Mouse (Mus musculus) heart, postnatal 0 days (tissue): Measurements from ENCODE around the gene Rara. TPM values are rescaled to one million over a fixed set of nuclear protein-coding genes. Genes with fewer than 3 reads are reported as not detected.

Experiments
- ATAC-seq: fragments of 200-750 bp; cut with Nextera tagmentation; 2 replicates; pipeline ENCODE4 v1.8.0; 2017; ENCODE audit warnings: low read depth, moderate number of reproducible peaks, moderate library complexity; ENCODE audit not compliant: insufficient read depth
- DNase-seq: peaks from one replicate; pipeline ENCODE4 v3.0.0-alpha.2; 2016; ENCODE audit warnings: low spot score
- H3K27ac ChIP-seq: fragments of 300-500 bp; sonication (generic); 2 replicates; pipeline ENCODE4 v1.5.1; 2014; ENCODE audit warnings: low read depth, mild to moderate bottlenecking
- H3K27me3 ChIP-seq: fragments of 300-500 bp; sonication (generic); 2 replicates; pipeline ENCODE4 v1.6.1; 2014; ENCODE audit warnings: low read length, mixed read lengths; ENCODE audit not compliant: control insufficient read depth, insufficient read depth
- H3K36me3 ChIP-seq: fragments of 300-500 bp; sonication (generic); replicated peaks from 2 replicates; pipeline ENCODE4 v1.6.1; 2014; ENCODE audit warnings: low read length, mixed read lengths; ENCODE audit not compliant: control insufficient read depth, insufficient read depth
- H3K4me1 ChIP-seq: fragments of 300-500 bp; sonication (generic); 2 replicates; pipeline ENCODE4 v1.6.1; 2014; ENCODE audit warnings: antibody characterized with exemption; ENCODE audit not compliant: control insufficient read depth, insufficient read depth
- H3K4me2 ChIP-seq: fragments of 300-500 bp; sonication (generic); 2 replicates; pipeline ENCODE4 v1.6.1; 2014; ENCODE audit warnings: low read depth, mild to moderate bottlenecking, low read length, moderate library complexity
- H3K4me3 ChIP-seq: fragments of 300-500 bp; sonication (generic); 2 replicates; pipeline ENCODE4 v1.5.1; 2014; ENCODE audit warnings: low read depth, low read length
- H3K9ac ChIP-seq: fragments of 300-500 bp; sonication (generic); replicated peaks from 2 replicates; pipeline ENCODE4 v1.6.1; 2014; ENCODE audit warnings: low read depth, low read length, mixed read lengths
- H3K9me3 ChIP-seq: fragments of 300-500 bp; sonication (generic); replicated peaks from 2 replicates; pipeline ENCODE4 v1.6.1; 2016; ENCODE audit warnings: low read length; ENCODE audit not compliant: control insufficient read depth
- CTCF ChIP-seq: IDR thresholded peaks from 2 replicates; pipeline ENCODE4 v1.5.1; 2016; ENCODE audit warnings: antibody characterized with exemption, control low read depth, low read depth
- EP300 ChIP-seq: IDR thresholded peaks from 2 replicates; pipeline ENCODE4 v1.6.1; 2016; ENCODE audit warnings: antibody characterized with exemption, low read depth
- WGBS: fragments of 180-500 bp; shearing (Covaris S2); extraction: QIAGEN DNeasy Blood & Tissue Kit; methylation state at CpG from one replicate; pipeline ENCODE4 v1.1.7; 2014; 5-methylcytosine and 5-hydroxymethylcytosine counted together
- polyA plus RNA-seq: library from polyadenylated mRNA; unstranded; fragments of >200 nt; fragmentation: Nextera tagmentation; extraction: Ambion mirVana; gene quantifications from 2 replicates; pipeline ENCODE4 v1.2.1, GENCODE M21; 2015
- total RNA-seq: library from RNA; depleted of rRNA; stranded (reverse); fragments of >200 nt; gene quantifications from 2 replicates; pipeline ENCODE4 v1.2.3, GENCODE M21; 2014; ENCODE audit warnings: low replicate concordance

Gene Rara
- total and polyA plus RNA-seq, 2 experiments from 2014 or later, result 15.8 to 24.0 TPM

GRCm38 (mm10) chr11:98961766-98962165, 34.1 kb downstream of the Rara start:
- H3K36me3 ChIP-seq, result peaks cover 11% of the 10 kb centered on the region; the same call in 1 of the 2 replicates
- peak overlapping the region; percentile 84 for H3K4me2 ChIP-seq
- ATAC-seq (no peak), DNase-seq (no peak)
- H3K4me1 ChIP-seq, result peaks cover 61% of the 10 kb centered on the region
- H3K9ac ChIP-seq, result peak overlapping the region; percentile 64
- no peaks in the 10 kb centered on the region for H3K9me3 ChIP-seq
- no peaks in the 10 kb centered on the region for H3K27me3 ChIP-seq
- H3K4me3 ChIP-seq, result peak overlapping the region; percentile 59
- peak overlapping the region; percentile 81 for H3K27ac ChIP-seq
- TF ChIP-seq CTCF, result no peak
- no peak for TF ChIP-seq EP300
- 23% methylated on average over 8 of the region's 8 CpGs for WGBS

- DNase-seq, result no peak
- H3K9ac ChIP-seq, result peak overlapping the region; percentile 51; the same call in 1 of the 2 replicates
- ATAC-seq, result no peak
- peak overlapping the region; percentile 81 for H3K27ac ChIP-seq
- 0 out of 2 replicates have a peak, but pooled peaks cover 6% of the 10 kb centered on the region for H3K36me3 ChIP-seq
- no peaks in the 10 kb centered on the region for H3K27me3 ChIP-seq
- TF ChIP-seq EP300 (no peak), CTCF (no peak)
- H3K4me1 ChIP-seq, result peaks cover 63% of the 10 kb centered on the region
- no peaks in the 10 kb centered on the region for H3K9me3 ChIP-seq
- peak overlapping the region; percentile 84 for H3K4me2 ChIP-seq
- WGBS, result 25% methylated on average over 12 of the region's 12 CpGs
- H3K4me3 ChIP-seq, result peak overlapping the region; percentile 59
These were observed 34.9 kb downstream of the Rara start for GRCm38 (mm10) chr11:98962421-98963095.

GRCm38 (mm10) chr11:98963191-98964021, 35.8 kb downstream of the Rara start:
- H3K9me3 ChIP-seq, result no peaks in the 10 kb centered on the region
- peak; percentile 75 for ATAC-seq
- TF ChIP-seq CTCF (no peak), EP300 (peak; percentile 58; the same call in 1 of the 2 replicates)
- peaks cover 64% of the 10 kb centered on the region for H3K4me1 ChIP-seq
- H3K4me3 ChIP-seq, result peak overlapping the region; percentile 59
- DNase-seq, result peak; percentile 92
- peaks cover 14% of the 10 kb centered on the region for H3K36me3 ChIP-seq
- under 1% methylated on average over 30 of the region's 32 CpGs for WGBS
- H3K27ac ChIP-seq, result peak overlapping the region; percentile 81
- H3K4me2 ChIP-seq, result peak overlapping the region; percentile 84
- H3K9ac ChIP-seq, result peak overlapping the region; percentile 51
- H3K27me3 ChIP-seq, result no peaks in the 10 kb centered on the region

- WGBS, result 22% methylated on average over 6 of the region's 6 CpGs
- no peak for ATAC-seq
- H3K9me3 ChIP-seq, result no peaks in the 10 kb centered on the region
- H3K4me2 ChIP-seq, result peak overlapping the region; percentile 84
- DNase-seq, result no peak
- peak overlapping the region; percentile 51; the same call in 1 of the 2 replicates for H3K9ac ChIP-seq
- H3K27me3 ChIP-seq, result no peaks in the 10 kb centered on the region
- peak overlapping the region; percentile 59 for H3K4me3 ChIP-seq
- peaks cover 17% of the 10 kb centered on the region for H3K36me3 ChIP-seq
- peaks cover 68% of the 10 kb centered on the region for H3K4me1 ChIP-seq
- TF ChIP-seq CTCF (no peak), EP300 (no peak)
- H3K27ac ChIP-seq, result peak overlapping the region; percentile 81
These were observed 36.6 kb downstream of the Rara start for GRCm38 (mm10) chr11:98964201-98964615.

- Histone ChIP-seq H3K4me1 (peaks cover 67% of the 10 kb centered on the region), H3K27ac (peak overlapping the region; percentile 81), H3K36me3 (peaks cover 21% of the 10 kb centered on the region), H3K4me3 (peak overlapping the region; percentile 59), H3K9ac (peak overlapping the region; percentile 27; the same call in 1 of the 2 replicates), H3K9me3 (no peaks in the 10 kb centered on the region), H3K27me3 (no peaks in the 10 kb centered on the region), H3K4me2 (peak overlapping the region; percentile 84)
- no peak for ATAC-seq
- no peak for TF ChIP-seq CTCF
- no peak for TF ChIP-seq EP300
- 31% methylated on average over 15 of the region's 15 CpGs for WGBS
- no peak for DNase-seq
These were observed 37.2 kb downstream of the Rara start for GRCm38 (mm10) chr11:98964616-98965415.
